Mouse (Mus musculus) C2C12 (cell line): ENCODE data around the gene Dand5. TPM values are rescaled to one million over a fixed set of nuclear protein-coding genes. Genes with fewer than 3 reads are reported as not detected.

Experiments used
- H3K27me3 ChIP-seq: one replicate; pipeline ENCODE4 v1.6.1; 2011; ENCODE audit not compliant: control insufficient read depth, insufficient read depth, insufficient read length
- H3K36me3 ChIP-seq: one replicate; pipeline ENCODE4 v1.6.1; 2011; ENCODE audit not compliant: control insufficient read depth, insufficient read depth
- H3K4me3 ChIP-seq: one replicate; pipeline ENCODE4 v1.5.1; 2011; ENCODE audit warnings: mild to moderate bottlenecking, control low read depth; ENCODE audit not compliant: poor library complexity, insufficient read depth, severe bottlenecking
- H3K79me2 ChIP-seq: one replicate; pipeline ENCODE4 v1.6.1; 2011; ENCODE audit not compliant: control insufficient read depth, insufficient read depth
- H3K79me3 ChIP-seq: one replicate; pipeline ENCODE4 v1.6.1; 2011; ENCODE audit warnings: low read depth, control low read depth
- H3ac ChIP-seq: one replicate; pipeline ENCODE3; 2011; ENCODE audit warnings: low read depth; ENCODE audit not compliant: control insufficient read depth, insufficient read length
- CEBPB ChIP-seq: IDR thresholded peaks from one replicate; pipeline ENCODE4 v1.6.1; 2011; ENCODE audit warnings: low read depth, mild to moderate bottlenecking, control low read depth, moderate library complexity
- CTCF ChIP-seq: IDR thresholded peaks from one replicate; pipeline ENCODE4 v1.5.1; 2011; ENCODE audit not compliant: control insufficient read depth, insufficient read depth, insufficient read length
- FOSL1 ChIP-seq: IDR thresholded peaks from one replicate; pipeline ENCODE4 v1.8.0; 2011; ENCODE audit warnings: mild to moderate bottlenecking, low read length; ENCODE audit not compliant: poor library complexity, insufficient read depth, severe bottlenecking
- MAX ChIP-seq: IDR thresholded peaks from one replicate; pipeline ENCODE4 v1.6.1; 2011; ENCODE audit warnings: mild to moderate bottlenecking, control low read depth
- MYOD1 ChIP-seq: IDR thresholded peaks from one replicate; pipeline ENCODE4 v1.6.1; 2011; ENCODE audit warnings: low read depth; ENCODE audit not compliant: control insufficient read depth, insufficient read length
- MYOG ChIP-seq: IDR thresholded peaks from one replicate; pipeline ENCODE4 v1.6.1; 2011; ENCODE audit not compliant: control insufficient read depth, insufficient read length; ENCODE audit errors: extremely low read depth
- USF1 ChIP-seq: IDR thresholded peaks from one replicate; pipeline ENCODE4 v1.6.1; 2011; ENCODE audit warnings: low read depth, mild to moderate bottlenecking, control low read depth, moderate library complexity
- polyA plus RNA-seq: library from polyadenylated mRNA; unstranded; fragments of >200 nt; fragmentation: generic; extraction: Trizol; gene quantifications from one replicate; pipeline ENCODE4 v1.2.1, GENCODE M21; 2012; ENCODE audit warnings: missing spikeins

The Dand5 gene
- polyA plus RNA-seq, 1 experiment = 2.4 TPM

GRCm38 (mm10) chr8:84775105-84775591, 47.5 kb downstream of the Dand5 start:
- Histone ChIP-seq H3ac (peak overlapping the region; percentile 45), H3K36me3 (peaks cover 10% of the 10 kb centered on the region), H3K79me2 (peaks cover 98% of the 10 kb centered on the region), H3K79me3 (peaks cover 42% of the 10 kb centered on the region), H3K4me3 (no peak overlapping the region), H3K27me3 (no peaks in the 10 kb centered on the region)
- no peak for TF ChIP-seq MYOD1

- Histone ChIP-seq H3K36me3 (peaks cover 14% of the 10 kb centered on the region), H3K79me3 (peaks cover 38% of the 10 kb centered on the region), H3K4me3 (no peak overlapping the region), H3K79me2 (peaks cover 98% of the 10 kb centered on the region), H3ac (peak overlapping the region; percentile 2), H3K27me3 (no peaks in the 10 kb centered on the region)
- TF ChIP-seq MAX = no peak
Observed at GRCm38 (mm10) chr8:84774473-84774911, 48.1 kb downstream of the Dand5 start.

DNA sequence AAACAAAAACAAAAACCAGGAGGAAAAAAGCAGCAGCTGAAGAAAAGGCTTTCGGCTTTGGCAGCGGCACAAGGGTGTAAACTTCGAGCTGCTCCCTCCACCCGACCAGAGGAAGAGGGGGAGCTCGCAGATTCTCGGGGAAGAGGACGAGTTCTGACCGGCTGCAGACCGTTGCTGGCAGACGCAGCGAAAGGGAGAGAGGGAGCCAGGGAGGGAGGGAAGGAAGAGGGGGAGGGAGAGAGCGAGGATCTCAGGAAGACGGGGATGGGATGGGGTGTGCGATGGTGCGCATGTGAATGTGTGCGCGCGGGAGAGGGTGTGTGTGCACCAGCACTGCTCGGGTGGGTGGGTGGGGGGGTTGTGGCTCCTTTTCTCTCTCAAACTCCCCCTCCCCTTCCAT, 48.8 kb downstream of the Dand5 start:
- Histone ChIP-seq H3K4me3 (no peak overlapping the region), H3ac (peak overlapping the region; percentile 69), H3K79me3 (peaks cover 36% of the 10 kb centered on the region), H3K27me3 (no peaks in the 10 kb centered on the region), H3K79me2 (peaks cover 97% of the 10 kb centered on the region), H3K36me3 (peaks cover 17% of the 10 kb centered on the region)
- TF ChIP-seq USF1 = no peak
- no peak for TF ChIP-seq MYOG
- no peak for TF ChIP-seq FOSL1
- TF ChIP-seq CEBPB = no peak
- TF ChIP-seq MYOD1 = no peak
- no peak for TF ChIP-seq CTCF
- no peak for TF ChIP-seq MAX

DNA sequence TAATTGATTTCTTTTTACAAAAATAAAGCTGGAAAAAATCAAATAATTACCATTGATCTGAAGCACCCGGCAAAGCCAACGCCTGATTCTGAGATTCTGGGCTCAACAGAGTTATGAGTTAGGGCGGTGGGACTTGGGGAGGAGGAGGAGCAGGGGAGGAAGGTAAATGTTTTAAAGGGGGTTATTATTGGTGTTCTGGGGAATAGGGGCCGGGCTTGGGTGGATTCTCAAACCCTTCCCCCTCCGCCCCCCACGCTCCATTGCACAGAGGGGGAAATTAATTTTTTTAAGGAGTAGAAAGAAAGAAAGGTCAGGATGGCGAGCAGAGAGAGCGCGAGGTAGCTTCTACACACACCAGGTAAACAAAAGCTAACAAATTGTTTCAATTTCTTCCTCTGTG, 49.3 kb downstream of the Dand5 start:
- TF ChIP-seq CEBPB = no peak
- no peak for TF ChIP-seq MYOD1
- no peak for TF ChIP-seq MYOG
- no peak for TF ChIP-seq FOSL1
- TF ChIP-seq CTCF = no peak
- H3K36me3 ChIP-seq = peaks cover 17% of the 10 kb centered on the region
- peaks cover 95% of the 10 kb centered on the region for H3K79me2 ChIP-seq
- H3K79me3 ChIP-seq = peaks cover 37% of the 10 kb centered on the region
- no peaks in the 10 kb centered on the region for H3K27me3 ChIP-seq
- H3ac ChIP-seq = no peak overlapping the region
- no peak overlapping the region for H3K4me3 ChIP-seq

- H3K4me3 ChIP-seq = no peak overlapping the region
- no peaks in the 10 kb centered on the region for H3K27me3 ChIP-seq
Observed at GRCm38 (mm10) chr8:84772628-84773027, 50.0 kb downstream of the Dand5 start.

GRCm38 (mm10) chr8:84771941-84772378, 50.7 kb downstream of the Dand5 start:
- Histone ChIP-seq H3K36me3 (peaks cover 29% of the 10 kb centered on the region), H3K79me3 (peaks cover 35% of the 10 kb centered on the region), H3K27me3 (no peaks in the 10 kb centered on the region), H3ac (no peak overlapping the region), H3K4me3 (no peak overlapping the region), H3K79me2 (peaks cover 91% of the 10 kb centered on the region)
- TF ChIP-seq CEBPB (no peak), CTCF (no peak), FOSL1 (no peak), MYOD1 (no peak), MAX (no peak), MYOG (no peak), USF1 (no peak)

More at GRCm38 (mm10) chr8:84772628-84773027, 50.0 kb downstream of the Dand5 start:
- Histone ChIP-seq H3K79me2 (peaks cover 93% of the 10 kb centered on the region), H3K36me3 (peaks cover 22% of the 10 kb centered on the region), H3K79me3 (peaks cover 40% of the 10 kb centered on the region), H3ac (no peak overlapping the region)
- TF ChIP-seq FOSL1 = no peak
- no peak for TF ChIP-seq CTCF
- TF ChIP-seq USF1 = no peak
- no peak for TF ChIP-seq CEBPB
- no peak for TF ChIP-seq MAX
- TF ChIP-seq MYOD1 = no peak
- TF ChIP-seq MYOG = no peak
